Mouse (Mus musculus): ENCODE measurements at regions not wholly inside any gene's neighbourhood (a gene's known extent, or its start where the extent isn't known, plus 50 kb on each side); places are given as distances from the start of the nearest gene placed in this dataset.

- no peak for ATAC-seq (ENCODE audit: low FRiP score)
- Histone ChIP-seq H3K27me3 (no peaks in the 10 kb centered on the region), H3K9me3 (no peaks in the 10 kb centered on the region), H3K9ac (no peak overlapping the region), H3K36me3 (replicated peaks) (no peaks in the 10 kb centered on the region), H3K4me3 (replicated peaks) (no peak overlapping the region), H3K4me1 (peaks cover 11% of the 10 kb centered on the region), H3K27ac (no peak overlapping the region), H3K4me2 (no peak overlapping the region)
- WGBS = 87% methylated on average over 9 of the region's 9 CpGs
Measured at GRCm38 (mm10) chr4:9144226-9145215, 905.7 kb upstream of the Car8 start.

GRCm38 (mm10) chr4:9143087-9143486 is 904.2 kb upstream of the Car8 start:
- Histone ChIP-seq H3K27me3 (no peaks in the 10 kb centered on the region), H3K36me3 (replicated peaks) (no peaks in the 10 kb centered on the region), H3K4me1 (peaks cover 7% of the 10 kb centered on the region), H3K4me3 (replicated peaks) (no peak overlapping the region), H3K9me3 (no peaks in the 10 kb centered on the region), H3K9ac (no peak overlapping the region), H3K27ac (no peak overlapping the region), H3K4me2 (no peak overlapping the region)
- ATAC-seq (ENCODE audit: low FRiP score) = no peak
- 87% methylated on average over 3 of the region's 3 CpGs for WGBS

GRCm38 (mm10) chr4:9141946-9142683 is 903.3 kb upstream of the Car8 start:
- no peak for ATAC-seq (ENCODE audit: low FRiP score)
- H3K27ac ChIP-seq = no peak overlapping the region
- H3K9ac ChIP-seq = no peak overlapping the region
- H3K36me3 ChIP-seq (replicated peaks) = no peaks in the 10 kb centered on the region
- H3K4me3 ChIP-seq (replicated peaks) = no peak overlapping the region
- no peaks in the 10 kb centered on the region for H3K27me3 ChIP-seq
- H3K4me1 ChIP-seq = no peaks in the 10 kb centered on the region
- 90% methylated on average over 16 of the region's 16 CpGs for WGBS
- no peak overlapping the region for H3K4me2 ChIP-seq
- no peaks in the 10 kb centered on the region for H3K9me3 ChIP-seq

DNA sequence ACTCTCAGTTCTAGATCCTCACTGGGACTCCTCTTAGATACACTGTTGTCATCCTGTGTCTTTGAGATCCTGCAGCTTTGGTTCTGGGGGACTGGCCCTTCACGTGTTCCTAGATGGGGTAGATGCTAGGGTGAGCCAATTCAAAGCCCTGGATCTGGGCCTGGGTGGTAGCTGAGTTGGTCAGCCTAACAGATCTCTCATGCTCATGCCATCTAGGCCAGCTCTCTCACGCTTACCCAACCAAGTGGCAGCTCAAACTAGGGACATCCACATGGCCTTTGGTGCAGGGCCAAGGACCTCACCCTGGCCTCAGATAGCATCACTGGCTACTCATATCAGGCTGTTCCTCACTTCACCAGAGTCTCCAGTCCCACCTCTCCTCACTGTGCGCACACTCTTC is 901.9 kb upstream of the Car8 start:
- ATAC-seq (ENCODE audit: low FRiP score) = no peak
- Histone ChIP-seq H3K4me2 (no peak overlapping the region), H3K9ac (no peak overlapping the region), H3K9me3 (no peaks in the 10 kb centered on the region), H3K4me1 (peaks cover 9% of the 10 kb centered on the region), H3K4me3 (replicated peaks) (no peak overlapping the region), H3K27me3 (no peaks in the 10 kb centered on the region), H3K27ac (no peak overlapping the region), H3K36me3 (replicated peaks) (no peaks in the 10 kb centered on the region)
- 95% methylated on average over 3 of the region's 3 CpGs for WGBS

DNA sequence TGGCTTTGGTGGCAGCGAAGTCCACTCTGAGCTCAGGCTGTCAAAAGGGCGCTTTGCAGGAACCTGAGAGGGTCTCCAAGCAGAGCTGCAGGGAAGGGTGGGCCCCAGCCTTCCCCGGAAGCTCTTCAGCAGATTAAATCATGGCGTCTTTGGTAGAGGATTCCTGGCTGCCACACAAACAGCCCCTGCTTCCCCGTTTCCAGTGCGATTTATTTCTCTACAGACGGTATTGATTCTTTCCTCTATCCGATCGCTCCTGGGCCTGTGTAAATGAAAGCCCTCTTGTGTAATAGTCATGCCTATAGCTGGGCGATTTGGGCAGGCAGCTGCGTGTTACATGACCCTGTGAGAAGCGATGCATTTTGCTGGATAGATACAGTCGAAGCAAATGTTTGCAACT is 897.8 kb upstream of the Car8 start:
- Histone ChIP-seq H3K27me3 (no peaks in the 10 kb centered on the region), H3K27ac (peak overlapping the region; percentile 10), H3K9me3 (no peaks in the 10 kb centered on the region), H3K4me2 (peak overlapping the region; percentile 57), H3K4me1 (peaks cover 14% of the 10 kb centered on the region), H3K4me3 (replicated peaks) (no peak overlapping the region), H3K36me3 (replicated peaks) (no peaks in the 10 kb centered on the region), H3K9ac (0 out of 2 replicates have a peak overlapping the region, but pooled peaks have one; percentile 54)
- WGBS = 58% methylated on average over 13 of the region's 13 CpGs
- ATAC-seq (ENCODE audit: low FRiP score) = no peak

DNA sequence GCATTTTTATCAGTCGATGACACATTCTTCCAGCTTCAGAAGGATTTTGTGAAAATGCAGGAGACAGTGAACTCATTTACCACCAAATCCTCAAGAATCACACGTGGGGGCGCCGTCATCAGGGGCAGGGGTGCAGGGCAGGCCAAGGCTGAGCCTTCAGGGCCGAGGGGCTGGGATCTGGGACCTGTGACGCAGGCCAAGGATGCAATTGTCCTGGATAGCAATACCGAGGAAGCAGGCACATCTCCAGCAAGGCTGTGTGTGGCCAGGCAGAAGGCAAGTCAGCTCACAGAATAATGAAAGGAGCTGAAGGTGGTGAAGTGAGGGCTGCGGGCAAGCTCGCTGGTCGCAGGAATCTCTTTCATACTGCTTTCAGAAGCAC is 897.3 kb upstream of the Car8 start:
- Histone ChIP-seq H3K4me3 (replicated peaks) (peak overlapping the region; percentile 27), H3K36me3 (replicated peaks) (no peaks in the 10 kb centered on the region), H3K27me3 (no peaks in the 10 kb centered on the region), H3K9me3 (no peaks in the 10 kb centered on the region), H3K9ac (peak overlapping the region; percentile 54), H3K4me1 (peaks cover 14% of the 10 kb centered on the region), H3K4me2 (peak overlapping the region; percentile 57), H3K27ac (peak overlapping the region; percentile 10)
- peak; percentile 87 for ATAC-seq (ENCODE audit: low FRiP score)
- WGBS = 5% methylated on average over 10 of the region's 10 CpGs

DNA sequence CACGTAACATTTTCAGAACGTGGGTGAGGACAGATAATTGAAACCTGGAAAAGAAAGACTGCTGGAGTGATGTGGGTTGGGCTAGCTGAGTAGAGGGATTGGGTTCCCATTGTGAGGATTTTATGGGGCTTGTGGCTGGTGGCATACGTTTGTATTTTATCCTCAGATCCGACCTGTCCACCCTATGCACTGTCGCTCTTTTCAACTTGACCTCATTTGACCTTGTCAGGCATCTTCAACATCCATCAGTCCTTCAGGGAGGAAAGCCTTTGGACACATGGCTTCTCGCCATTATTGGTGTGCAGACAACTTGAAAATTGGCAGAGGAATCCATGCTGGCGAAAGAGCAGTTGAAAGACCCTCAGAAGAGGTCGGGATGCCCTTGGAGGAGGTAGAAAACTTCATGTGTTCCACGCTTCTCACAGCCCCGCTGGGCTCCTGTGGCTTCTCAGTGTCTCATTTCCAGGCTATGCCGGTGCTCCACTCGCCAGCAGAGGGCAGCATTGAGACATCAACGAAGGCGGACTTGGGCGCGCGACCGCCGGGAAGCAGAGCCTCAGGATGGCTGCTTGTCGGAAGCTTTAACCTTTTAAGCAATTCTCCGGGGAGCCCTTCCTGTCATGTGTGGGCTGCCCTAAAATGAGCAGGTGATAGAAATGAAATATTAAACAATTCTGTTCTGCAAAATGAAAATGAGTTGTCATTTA is 896.8 kb upstream of the Car8 start:
- peak; percentile 92 for ATAC-seq (ENCODE audit: low FRiP score)
- Histone ChIP-seq H3K4me2 (peak overlapping the region; percentile 57), H3K27me3 (no peaks in the 10 kb centered on the region), H3K36me3 (replicated peaks) (no peaks in the 10 kb centered on the region), H3K9me3 (no peaks in the 10 kb centered on the region), H3K4me3 (replicated peaks) (peak overlapping the region; percentile 27), H3K4me1 (peaks cover 14% of the 10 kb centered on the region), H3K9ac (peak overlapping the region; percentile 54; the same call in 1 of the 2 replicates), H3K27ac (peak overlapping the region; percentile 10; the same call in 1 of the 2 replicates)
- WGBS = 14% methylated on average over 21 of the region's 21 CpGs

DNA sequence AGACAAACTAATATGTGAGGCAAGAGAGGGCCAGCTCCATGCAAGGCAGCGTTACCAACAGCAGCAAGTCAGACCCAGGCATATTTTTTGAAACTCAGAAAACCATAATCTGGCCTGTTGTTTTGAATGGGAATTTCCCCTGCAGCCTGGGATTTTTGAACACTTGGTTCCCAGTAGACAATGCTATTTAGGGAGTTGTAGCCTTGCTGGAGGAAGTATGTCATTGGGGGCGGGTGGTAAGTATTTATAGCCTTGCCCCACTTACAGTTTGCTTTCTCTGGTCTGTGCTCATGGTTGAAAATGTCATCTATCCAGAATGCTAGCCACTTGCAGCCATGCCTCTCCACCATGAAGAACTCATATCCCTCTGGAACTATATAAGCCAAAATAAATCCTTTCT is 894.9 kb upstream of the Car8 start:
- H3K4me3 ChIP-seq (replicated peaks) = no peak overlapping the region
- 90% methylated on average over 2 of the region's 2 CpGs for WGBS
- no peak overlapping the region for H3K27ac ChIP-seq
- no peak overlapping the region for H3K4me2 ChIP-seq
- H3K9ac ChIP-seq = no peak overlapping the region
- no peaks in the 10 kb centered on the region for H3K36me3 ChIP-seq (replicated peaks)
- H3K4me1 ChIP-seq = peaks cover 14% of the 10 kb centered on the region
- no peaks in the 10 kb centered on the region for H3K9me3 ChIP-seq
- ATAC-seq (ENCODE audit: low FRiP score) = no peak
- H3K27me3 ChIP-seq = no peaks in the 10 kb centered on the region

DNA sequence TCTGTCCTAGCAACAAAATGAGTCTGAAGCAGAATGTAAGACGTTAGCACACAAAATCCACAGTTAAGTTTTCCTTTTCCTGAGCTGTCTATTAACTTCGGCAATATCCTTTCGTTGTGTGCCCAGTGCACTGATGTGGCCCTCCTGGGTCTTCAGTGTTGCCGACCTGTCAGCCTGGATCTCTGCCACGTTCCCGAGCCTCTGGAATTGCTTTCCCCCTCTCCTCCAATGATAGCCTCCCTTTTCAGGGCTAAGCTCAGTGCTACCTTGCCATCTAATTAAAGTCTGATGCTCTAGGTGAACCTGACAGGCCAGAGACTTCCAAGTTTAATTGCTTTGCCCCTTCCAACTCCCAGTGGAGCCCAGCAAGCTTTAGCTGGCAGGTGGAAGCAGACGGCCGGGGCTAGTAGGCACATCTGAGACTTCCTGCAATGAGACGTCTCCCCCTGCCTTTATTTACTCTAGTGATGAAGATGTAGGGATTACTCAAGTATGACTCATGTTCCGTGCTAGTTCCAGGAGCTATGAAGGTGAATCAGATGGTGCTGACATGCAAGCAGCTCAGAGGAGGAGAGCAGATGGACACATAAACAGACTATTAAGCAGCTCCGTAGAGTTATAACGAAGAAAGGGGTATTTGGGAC is 894.3 kb upstream of the Car8 start:
- WGBS = 80% methylated on average over 12 of the region's 12 CpGs
- no peak overlapping the region for H3K4me2 ChIP-seq
- no peaks in the 10 kb centered on the region for H3K27me3 ChIP-seq
- no peak overlapping the region for H3K27ac ChIP-seq
- no peak overlapping the region for H3K4me3 ChIP-seq (replicated peaks)
- no peaks in the 10 kb centered on the region for H3K36me3 ChIP-seq (replicated peaks)
- peaks cover 14% of the 10 kb centered on the region for H3K4me1 ChIP-seq
- no peak overlapping the region for H3K9ac ChIP-seq
- H3K9me3 ChIP-seq = no peaks in the 10 kb centered on the region
- no peak for ATAC-seq (ENCODE audit: low FRiP score)

DNA sequence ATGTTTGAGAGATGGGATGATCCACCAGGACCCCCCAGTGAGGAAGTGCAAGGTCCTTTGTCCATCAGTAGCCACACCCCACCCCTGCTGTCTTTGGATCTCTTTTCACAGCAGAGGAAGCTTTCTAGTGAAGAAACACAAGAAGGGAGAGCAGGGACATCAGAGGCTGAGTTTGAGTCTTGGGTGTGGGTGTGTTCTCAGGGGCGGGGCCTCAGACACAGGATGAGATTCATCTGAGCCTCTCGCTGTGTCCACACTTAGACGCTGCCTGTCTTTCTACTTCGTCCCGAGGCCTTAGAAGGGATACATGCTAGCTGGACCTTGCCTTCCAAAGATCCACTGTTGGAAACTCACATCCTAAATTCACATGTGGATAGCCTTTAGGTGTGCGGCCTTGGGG is 893.5 kb upstream of the Car8 start:
- no peak for ATAC-seq (ENCODE audit: low FRiP score)
- Histone ChIP-seq H3K4me1 (peaks cover 14% of the 10 kb centered on the region), H3K9ac (no peak overlapping the region), H3K36me3 (replicated peaks) (no peaks in the 10 kb centered on the region), H3K27ac (no peak overlapping the region), H3K4me2 (no peak overlapping the region), H3K9me3 (no peaks in the 10 kb centered on the region), H3K27me3 (no peaks in the 10 kb centered on the region), H3K4me3 (replicated peaks) (no peak overlapping the region)
- WGBS = 95% methylated on average over 6 of the region's 6 CpGs

DNA sequence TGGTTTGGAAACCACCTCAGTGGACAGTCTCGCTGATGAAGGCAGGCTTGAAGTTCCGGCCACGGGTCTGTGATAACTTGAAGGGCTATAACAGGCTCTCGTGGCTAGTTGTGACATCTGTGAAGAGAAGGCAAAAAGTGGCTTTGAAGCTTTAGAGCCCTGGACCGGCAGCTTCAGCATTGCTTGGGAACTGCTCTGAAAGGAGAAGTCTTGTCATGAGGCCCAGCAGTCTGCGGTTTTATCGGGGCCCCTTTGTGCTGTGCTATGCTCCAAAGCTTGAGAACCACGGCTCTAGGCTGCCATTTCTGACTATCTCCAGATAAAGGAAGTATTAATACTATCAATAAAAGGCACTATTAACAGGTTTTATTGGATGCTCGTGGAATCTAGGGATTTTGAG is 892.8 kb upstream of the Car8 start:
- 82% methylated on average over 9 of the region's 9 CpGs for WGBS
- no peaks in the 10 kb centered on the region for H3K27me3 ChIP-seq
- H3K36me3 ChIP-seq (replicated peaks) = no peaks in the 10 kb centered on the region
- peaks cover 12% of the 10 kb centered on the region for H3K4me1 ChIP-seq
- H3K4me2 ChIP-seq = no peak overlapping the region
- no peak overlapping the region for H3K4me3 ChIP-seq (replicated peaks)
- no peak for ATAC-seq (ENCODE audit: low FRiP score)
- H3K9me3 ChIP-seq = no peaks in the 10 kb centered on the region
- H3K9ac ChIP-seq = no peak overlapping the region
- no peak overlapping the region for H3K27ac ChIP-seq

Measured in forebrain, embryonic 12.5 days (tissue).